Mouse (Mus musculus): Measurements from ENCODE around the gene Tchp. TPM values are rescaled to one million over a fixed set of nuclear protein-coding genes. Genes with fewer than 3 reads are reported as not detected.
A peak's percentile ranks its signal among the peaks of the same experiment; 100 is the strongest.

Tchp gene
- 9.1 and 9.4 TPM in 2 replicates for polyA plus RNA-seq (2016; fragmentation: Nextera tagmentation; extraction: Ambion mirVana)

DNA sequence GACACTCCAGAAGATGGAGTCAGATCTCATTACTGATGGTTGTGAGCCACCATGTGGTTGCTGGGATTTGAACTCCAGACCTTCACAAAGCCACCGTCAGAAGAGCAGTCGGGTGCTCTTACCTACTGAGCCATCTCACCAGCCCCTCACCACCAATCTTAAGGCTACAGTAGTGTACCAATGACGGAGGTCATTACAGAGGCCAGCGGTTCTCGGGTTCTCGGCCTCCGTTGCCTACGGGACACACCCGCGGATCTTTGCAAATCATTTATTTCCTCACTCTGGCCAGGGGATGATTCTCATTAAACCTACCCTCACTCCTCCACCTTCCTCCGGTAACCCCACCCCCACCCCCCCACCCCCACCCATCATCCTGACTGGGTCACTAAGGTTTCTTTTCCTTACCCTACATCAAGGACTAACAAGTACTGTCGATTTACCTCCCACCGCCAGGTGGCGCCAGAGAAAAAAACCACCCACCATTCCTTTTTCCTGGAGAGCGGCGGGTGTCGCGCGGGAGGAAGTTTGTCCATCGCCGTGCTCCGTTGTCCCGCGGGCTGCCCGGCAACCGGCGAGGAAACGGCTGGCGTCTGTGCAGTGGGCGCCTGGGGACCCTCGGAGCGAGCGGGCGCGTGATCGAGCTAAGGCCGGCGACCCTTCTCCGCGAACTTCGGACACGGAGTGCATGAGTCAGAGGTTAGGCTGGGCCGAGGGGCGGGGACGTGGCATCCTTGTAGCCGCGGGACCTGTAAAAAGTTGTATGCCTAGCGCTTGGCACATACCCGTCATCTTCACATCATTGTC is at the start of gene Tchp:
Tchp (plus strand) TSS at position 496 of the 804 bp plus-strand sequence.
- Histone ChIP-seq H3K4me3 (peak within 1 kb of the TSS; percentile 95), H3K36me3 (peaks cover 32% of the 10 kb centered on the region), H3K9ac (peak within 1 kb of the TSS; percentile 90), H3K9me3 (replicated peaks) (no peaks in the 10 kb centered on the region), H3K4me2 (peak within 1 kb of the TSS; percentile 94), H3K4me1 (replicated peaks) (peaks cover 10% of the 10 kb centered on the region), H3K27ac (ENCODE audit: poor library complexity, severe bottlenecking) (no peak within 1 kb of the TSS), H3K27me3 (replicated peaks) (no peaks in the 10 kb centered on the region)
- peak; percentile 82 for ATAC-seq (ENCODE audit: insufficient number of reproducible peaks, low FRiP score)
- WGBS = 2% methylated on average over 48 of the region's 49 CpGs

DNA sequence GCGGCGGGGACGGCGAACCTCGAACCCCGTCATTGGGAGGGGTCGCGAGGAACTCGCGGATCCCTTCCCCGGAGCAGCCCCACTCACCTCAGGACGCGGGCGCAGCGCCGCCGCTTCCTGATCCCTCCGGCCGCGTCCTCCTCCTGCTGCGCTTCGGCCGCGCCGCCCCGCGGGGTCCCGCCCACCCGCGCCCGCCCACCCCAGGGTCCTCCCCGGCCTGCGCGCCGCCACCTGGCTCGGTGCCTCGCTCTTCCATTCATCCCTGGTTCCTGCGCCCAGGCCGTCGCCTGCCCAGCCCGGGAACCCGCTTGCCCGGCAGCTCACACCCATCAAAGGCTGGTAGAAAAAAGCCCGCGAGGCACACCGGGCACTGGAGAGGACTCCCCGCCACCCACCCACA is 49.3 kb upstream of the Tchp start, which contains the start of gene Trpv4:
Trpv4 (minus strand) TSS at position 167 of the 400 bp plus-strand sequence.
- 0 out of 2 replicates have a peak, but pooled peaks have one; percentile 45 for ATAC-seq (ENCODE audit: insufficient number of reproducible peaks, low FRiP score)

DNA sequence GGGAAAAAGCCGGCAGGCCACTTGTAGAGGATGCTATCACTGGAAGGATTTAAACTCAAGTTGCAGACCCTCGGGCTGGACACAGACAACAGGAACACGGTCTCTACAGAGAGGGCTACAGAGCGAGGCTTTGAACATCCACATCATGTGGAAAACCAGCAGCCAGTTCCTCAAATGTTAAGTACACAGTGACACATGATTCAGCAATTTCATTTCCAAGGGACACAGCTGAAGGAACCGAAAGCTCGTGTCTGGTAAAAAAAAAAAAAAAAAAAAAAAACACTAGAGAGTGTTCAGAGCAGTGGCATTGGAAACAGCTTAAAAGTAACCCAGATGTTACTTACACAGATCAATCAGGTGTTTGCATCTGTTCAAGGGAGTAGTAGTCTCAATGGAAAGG is 46.5 kb upstream of the Tchp start:
- Histone ChIP-seq H3K4me3 (no peak overlapping the region), H3K4me2 (no peak overlapping the region), H3K9me3 (replicated peaks) (no peaks in the 10 kb centered on the region), H3K4me1 (replicated peaks) (peaks cover 11% of the 10 kb centered on the region; the same call in 1 of the 2 replicates), H3K27me3 (replicated peaks) (peaks cover 51% of the 10 kb centered on the region), H3K9ac (no peak overlapping the region), H3K27ac (ENCODE audit: poor library complexity, severe bottlenecking) (no peak overlapping the region), H3K36me3 (no peaks in the 10 kb centered on the region)
- no peak for ATAC-seq (ENCODE audit: insufficient number of reproducible peaks, low FRiP score)
- WGBS = 59% methylated on average over 6 of the region's 6 CpGs

More for the DNA sequence above, 49.3 kb upstream of the Tchp start, which contains the start of gene Trpv4:
- no peaks in the 10 kb centered on the region for H3K9me3 ChIP-seq (replicated peaks)
- H3K4me1 ChIP-seq (replicated peaks) = peaks cover 11% of the 10 kb centered on the region; the same call in 1 of the 2 replicates
- WGBS = under 1% methylated on average over 38 of the region's 47 CpGs
- H3K9ac ChIP-seq = peak within 1 kb of the TSS; percentile 72
- H3K27ac ChIP-seq (ENCODE audit: poor library complexity, severe bottlenecking) = no peak within 1 kb of the TSS
- H3K4me3 ChIP-seq = peak within 1 kb of the TSS; percentile 57
- H3K36me3 ChIP-seq = no peaks in the 10 kb centered on the region
- peak within 1 kb of the TSS; percentile 87 for H3K4me2 ChIP-seq
- peaks cover 64% of the 10 kb centered on the region for H3K27me3 ChIP-seq (replicated peaks)

DNA sequence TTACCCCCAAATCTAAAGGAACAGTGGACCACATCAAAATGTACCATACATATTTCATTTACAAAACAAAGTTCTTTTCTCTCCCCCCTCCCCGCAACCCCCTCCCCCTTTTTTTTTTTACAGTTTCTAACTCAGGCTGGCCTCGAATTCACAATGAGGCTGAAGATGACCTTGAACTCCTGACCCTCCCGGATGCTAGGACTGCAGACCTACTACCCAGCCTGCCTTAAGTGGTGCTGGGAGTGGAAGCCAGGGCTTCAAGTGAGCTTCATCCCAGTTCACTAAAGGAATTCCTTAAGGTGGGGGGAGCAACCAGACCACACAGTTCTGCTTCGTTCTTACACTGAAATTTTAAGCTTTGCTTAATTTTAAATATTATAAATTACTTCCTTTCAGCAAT is 43.4 kb upstream of the Tchp start:
- H3K27me3 ChIP-seq (replicated peaks) = peaks cover 24% of the 10 kb centered on the region
- H3K9ac ChIP-seq = no peak overlapping the region
- no peak overlapping the region for H3K4me3 ChIP-seq
- H3K9me3 ChIP-seq (replicated peaks) = no peaks in the 10 kb centered on the region
- no peak overlapping the region for H3K4me2 ChIP-seq
- H3K4me1 ChIP-seq (replicated peaks) = no peaks in the 10 kb centered on the region
- no peak for ATAC-seq (ENCODE audit: insufficient number of reproducible peaks, low FRiP score)
- no peaks in the 10 kb centered on the region for H3K36me3 ChIP-seq
- 74% methylated on average over 4 of the region's 4 CpGs for WGBS
- no peak overlapping the region for H3K27ac ChIP-seq (ENCODE audit: poor library complexity, severe bottlenecking)

DNA sequence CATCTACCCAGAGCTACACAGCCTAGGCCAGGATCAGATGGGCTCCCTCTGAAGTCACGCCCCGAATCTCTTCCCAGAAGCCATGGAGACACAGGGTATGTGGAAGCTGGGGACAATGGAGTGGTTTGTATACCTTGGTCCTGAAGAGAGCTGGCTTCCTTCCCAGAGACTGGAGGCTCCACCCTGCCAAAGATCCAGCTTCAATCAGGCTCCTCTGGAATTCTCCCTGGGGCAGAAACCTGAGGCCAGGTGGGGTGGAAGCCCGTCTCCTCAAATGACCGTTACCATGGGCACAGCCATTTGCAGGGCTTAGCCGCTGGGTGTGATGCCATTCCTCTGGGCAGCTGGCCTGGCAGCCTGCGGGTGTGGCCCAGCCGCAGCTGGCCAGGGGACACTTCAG is 42.8 kb upstream of the Tchp start:
- Histone ChIP-seq H3K4me3 (no peak overlapping the region), H3K27me3 (replicated peaks) (peaks cover 18% of the 10 kb centered on the region), H3K4me1 (replicated peaks) (no peaks in the 10 kb centered on the region), H3K36me3 (no peaks in the 10 kb centered on the region), H3K4me2 (no peak overlapping the region), H3K27ac (ENCODE audit: poor library complexity, severe bottlenecking) (no peak overlapping the region), H3K9me3 (replicated peaks) (no peaks in the 10 kb centered on the region), H3K9ac (no peak overlapping the region)
- 76% methylated on average over 7 of the region's 7 CpGs for WGBS
- no peak for ATAC-seq (ENCODE audit: insufficient number of reproducible peaks, low FRiP score)

DNA sequence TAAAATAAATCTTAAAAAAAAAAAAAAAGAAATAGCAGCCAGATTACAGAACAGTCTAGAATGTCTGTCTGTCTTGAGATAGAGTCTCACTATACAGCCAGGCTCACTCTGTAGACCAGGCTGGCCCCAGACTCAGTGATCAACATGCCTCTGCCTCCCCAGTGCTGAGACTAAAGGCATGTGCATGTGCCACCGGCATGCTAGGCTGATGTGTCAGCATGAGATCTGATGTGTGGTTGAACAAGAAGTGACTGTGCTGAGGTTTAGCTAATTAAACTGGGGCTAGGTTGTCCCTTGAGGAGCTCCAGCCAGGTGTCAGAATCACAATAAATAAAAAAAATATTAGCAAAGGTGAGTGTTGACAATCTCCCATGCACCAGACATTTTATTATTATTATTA is 40.9 kb upstream of the Tchp start:
- H3K4me1 ChIP-seq (replicated peaks) = no peaks in the 10 kb centered on the region
- ATAC-seq (ENCODE audit: insufficient number of reproducible peaks, low FRiP score) = no peak
- 0 out of 2 replicates have a peak overlapping the region, but pooled peaks have one; percentile 70 for H3K4me2 ChIP-seq
- no peaks in the 10 kb centered on the region for H3K9me3 ChIP-seq (replicated peaks)
- WGBS = 63% methylated on average over 1 of the region's 1 CpGs
- peaks cover 7% of the 10 kb centered on the region; the same call in 1 of the 2 replicates for H3K27me3 ChIP-seq (replicated peaks)
- no peak overlapping the region for H3K4me3 ChIP-seq
- H3K27ac ChIP-seq (ENCODE audit: poor library complexity, severe bottlenecking) = no peak overlapping the region
- H3K36me3 ChIP-seq = peaks cover 6% of the 10 kb centered on the region; the same call in 1 of the 2 replicates
- no peak overlapping the region for H3K9ac ChIP-seq

DNA sequence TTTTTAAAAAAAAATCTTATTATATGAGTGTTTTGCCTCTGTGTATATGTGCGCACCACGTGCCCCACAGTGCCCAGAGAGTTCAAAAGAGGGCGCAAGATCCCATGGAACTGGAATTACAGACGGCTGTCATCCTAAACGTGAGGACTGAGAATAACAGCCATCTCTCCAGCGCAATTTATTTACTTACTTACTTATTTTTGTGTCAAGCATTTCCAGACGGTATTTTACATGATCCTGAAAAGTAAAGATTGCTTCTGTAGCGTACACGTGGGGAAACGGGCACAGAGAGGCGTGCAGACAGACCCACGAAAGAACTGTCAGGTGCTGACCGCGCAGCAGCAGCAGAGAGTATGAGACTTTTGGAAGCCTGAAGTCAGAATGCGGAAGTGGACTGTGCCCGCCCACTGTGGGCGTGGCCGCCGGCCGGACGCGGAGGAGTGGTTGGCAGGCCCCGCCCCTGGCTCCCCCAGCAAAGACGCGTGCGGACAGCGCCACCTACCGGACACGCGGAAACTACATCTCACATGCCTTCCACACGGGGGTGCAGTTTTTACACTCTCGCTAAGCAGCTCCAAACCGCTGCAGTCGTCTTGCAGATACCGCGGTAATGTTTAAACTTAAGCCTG is 40.2 kb upstream of the Tchp start:
- H3K9ac ChIP-seq = no peak overlapping the region
- WGBS = 3% methylated on average over 36 of the region's 36 CpGs

DNA sequence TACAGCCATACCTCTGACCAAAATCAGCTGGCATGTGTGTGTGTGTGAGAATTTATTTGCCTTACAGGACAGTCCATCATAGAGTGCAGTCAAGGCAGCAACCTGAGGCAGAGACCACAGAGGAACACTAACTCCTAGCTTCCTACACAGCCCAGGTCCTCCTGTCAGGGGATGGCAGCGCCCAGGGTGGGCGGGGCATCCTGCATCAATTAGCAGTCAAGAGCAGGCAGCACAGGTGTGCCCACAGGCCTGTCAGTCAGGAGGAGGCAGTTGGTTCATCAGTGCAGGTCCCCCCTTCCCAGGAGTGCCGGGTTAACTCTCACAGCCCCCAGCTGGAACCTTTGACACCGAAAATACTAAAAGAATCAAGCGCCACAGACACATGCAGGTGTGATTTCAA is 38.5 kb upstream of the Tchp start:
- no peaks in the 10 kb centered on the region for H3K9me3 ChIP-seq (replicated peaks)
- no peak overlapping the region for H3K9ac ChIP-seq
- H3K4me1 ChIP-seq (replicated peaks) = no peaks in the 10 kb centered on the region
- H3K4me3 ChIP-seq = no peak overlapping the region
- no peak for ATAC-seq (ENCODE audit: insufficient number of reproducible peaks, low FRiP score)
- 87% methylated on average over 5 of the region's 5 CpGs for WGBS
- peaks cover 14% of the 10 kb centered on the region for H3K36me3 ChIP-seq
- H3K4me2 ChIP-seq = no peak overlapping the region
- H3K27ac ChIP-seq (ENCODE audit: poor library complexity, severe bottlenecking) = no peak overlapping the region
- H3K27me3 ChIP-seq (replicated peaks) = peaks cover 7% of the 10 kb centered on the region; the same call in 1 of the 2 replicates

More for the DNA sequence above, 40.2 kb upstream of the Tchp start:
- Histone ChIP-seq H3K4me3 (peak overlapping the region; percentile 44), H3K27ac (ENCODE audit: poor library complexity, severe bottlenecking) (peak overlapping the region; percentile 62; the same call in 1 of the 2 replicates), H3K4me1 (replicated peaks) (no peaks in the 10 kb centered on the region), H3K4me2 (peak overlapping the region; percentile 70), H3K27me3 (replicated peaks) (peaks cover 7% of the 10 kb centered on the region; the same call in 1 of the 2 replicates), H3K9me3 (replicated peaks) (no peaks in the 10 kb centered on the region), H3K36me3 (peaks cover 6% of the 10 kb centered on the region; the same call in 1 of the 2 replicates)
- peak; percentile 93 for ATAC-seq (ENCODE audit: insufficient number of reproducible peaks, low FRiP score)

DNA sequence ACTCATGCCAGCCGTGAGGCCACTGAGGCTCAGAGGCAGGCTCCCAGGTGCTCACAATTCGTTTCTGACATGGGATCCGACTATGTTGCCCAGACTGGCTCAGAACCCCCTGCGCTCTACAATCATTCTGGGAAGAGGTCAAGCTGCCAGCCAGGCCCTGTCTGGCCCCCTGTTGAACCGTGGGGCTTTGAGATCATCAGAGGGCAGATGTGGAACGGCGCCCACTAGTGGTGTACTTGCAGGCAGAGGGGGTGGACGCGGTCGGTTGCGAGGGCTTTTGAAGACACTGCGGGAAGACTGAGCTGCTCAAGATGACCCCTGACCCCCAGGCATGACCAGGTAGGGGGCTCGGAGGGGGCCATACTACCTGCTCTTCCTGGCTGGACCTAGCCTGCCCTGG is 34.4 kb upstream of the Tchp start:
- WGBS = 79% methylated on average over 13 of the region's 13 CpGs
- H3K4me2 ChIP-seq = no peak overlapping the region
- H3K27ac ChIP-seq (ENCODE audit: poor library complexity, severe bottlenecking) = no peak overlapping the region
- H3K27me3 ChIP-seq (replicated peaks) = peaks cover 4% of the 10 kb centered on the region; the same call in 1 of the 2 replicates
- H3K9ac ChIP-seq = no peak overlapping the region
- H3K9me3 ChIP-seq (replicated peaks) = no peaks in the 10 kb centered on the region
- H3K4me3 ChIP-seq = no peak overlapping the region
- H3K36me3 ChIP-seq = peaks cover 34% of the 10 kb centered on the region
- H3K4me1 ChIP-seq (replicated peaks) = no peaks in the 10 kb centered on the region
- ATAC-seq (ENCODE audit: insufficient number of reproducible peaks, low FRiP score) = no peak

DNA sequence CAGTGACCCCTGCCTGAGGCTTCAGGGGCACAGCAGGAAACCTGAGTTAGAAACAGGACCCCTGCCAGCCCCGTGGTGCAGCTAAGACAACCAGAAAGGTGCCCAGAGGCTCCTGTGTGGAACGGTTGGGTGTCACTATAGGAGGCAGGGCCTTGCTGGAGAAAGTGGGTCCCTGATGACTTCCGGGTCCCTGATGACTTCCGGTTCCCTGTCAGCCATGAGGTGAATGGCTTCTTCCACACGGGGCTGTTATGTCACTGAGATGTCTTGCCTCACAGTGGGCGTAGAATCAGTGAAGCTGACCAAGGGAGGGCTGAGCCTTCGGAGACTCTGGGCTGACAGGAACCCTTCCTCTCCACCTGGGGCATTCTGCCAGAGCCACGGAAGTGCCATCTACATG is 33.0 kb upstream of the Tchp start:
- no peaks in the 10 kb centered on the region; the same call in 1 of the 2 replicates for H3K27me3 ChIP-seq (replicated peaks)
- peaks cover 2% of the 10 kb centered on the region; the same call in 1 of the 2 replicates for H3K4me1 ChIP-seq (replicated peaks)
- no peaks in the 10 kb centered on the region for H3K9me3 ChIP-seq (replicated peaks)
- no peak for ATAC-seq (ENCODE audit: insufficient number of reproducible peaks, low FRiP score)
- no peak overlapping the region for H3K27ac ChIP-seq (ENCODE audit: poor library complexity, severe bottlenecking)
- WGBS = 83% methylated on average over 8 of the region's 8 CpGs
- no peak overlapping the region for H3K4me3 ChIP-seq
- no peak overlapping the region for H3K4me2 ChIP-seq
- no peak overlapping the region for H3K9ac ChIP-seq
- H3K36me3 ChIP-seq = peaks cover 34% of the 10 kb centered on the region
